Mouse (Mus musculus): ENCODE data around the gene Zranb1. TPM values are rescaled to one million over a fixed set of nuclear protein-coding genes. Genes with fewer than 3 reads are reported as not detected.

Zranb1 gene
- 6.3 TPM for polyA plus RNA-seq (2017; shearing (Covaris generic))

GRCm38 (mm10) chr7:132930850-132931559, at the start of gene Zranb1:
Gene Zranb1 (plus strand): TSS chr7:132931142.

Other genes starting within 250 kb of the Zranb1 start
- gene Fam53b, start 117.3 kb upstream of the Zranb1 start, polyA plus RNA-seq (2017; shearing (Covaris generic)) = 99.3 TPM
- gene Eef1akmt2, start 78.5 kb upstream of the Zranb1 start, polyA plus RNA-seq (2017; shearing (Covaris generic)) = 55.0 TPM
- 38.1 TPM for gene Abraxas2, start 71.9 kb upstream of the Zranb1 start, polyA plus RNA-seq (2017; shearing (Covaris generic))
- gene Fgfr2, start 192.2 kb downstream of the Zranb1 start, polyA plus RNA-seq (2017; shearing (Covaris generic)) = not detected
- gene Ctbp2, start 193.2 kb downstream of the Zranb1 start, polyA plus RNA-seq (2017; shearing (Covaris generic)) = 2.6 TPM